ENCODE assay signal across 10 mouse cellular contexts in the genomic region with DNA sequence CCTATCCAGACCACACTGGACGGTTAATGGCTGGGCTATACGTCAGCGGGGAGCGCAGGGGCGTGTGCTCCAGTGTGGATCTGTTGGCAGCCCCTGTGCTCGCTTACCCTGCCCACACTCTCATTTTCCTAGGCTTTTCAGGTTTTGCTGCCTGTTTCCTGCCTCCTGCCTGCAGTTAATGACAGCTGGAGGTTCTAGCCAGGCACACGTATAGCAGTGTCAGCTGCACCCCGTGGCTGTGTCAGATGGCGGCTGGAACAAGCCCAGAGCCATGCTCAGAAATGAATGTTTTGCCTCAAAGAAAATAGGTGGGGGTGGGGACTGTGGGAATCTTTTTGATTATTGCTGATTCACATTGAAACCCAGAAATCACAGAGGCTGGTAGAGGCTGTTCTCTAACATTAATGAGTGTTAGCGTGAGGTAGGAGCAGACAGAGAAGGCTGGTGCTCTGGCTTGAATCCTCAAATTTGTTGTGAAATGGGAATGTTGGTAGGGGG.
DNase-seq lines count a peak whose midpoint lies in the region; ATAC-seq and TF ChIP-seq lines count a peak whose summit lies in the region.
"Had no signal": no experiment of that assay in that cellular context is flagged by ENCODE, and none has a peak within 500 bp of the region (broad histone marks: within the 10 kb centered on the region; RNA-seq: fewer than 3 reads in every experiment).

No protein-coding gene starts in this region.

- H3K4me2 ChIP-seq in forebrain, embryonic 16.5 days (ENCODE audit: low read length), result peak overlapping the region; percentile 18; the same call in 1 of the 2 replicates
- H3K4me2 ChIP-seq in limb, embryonic 14.5 days (replicated peaks; ENCODE audit: low read depth, low read length, severe bottlenecking), result peak overlapping the region; percentile 29

- ATAC-seq in forebrain, embryonic 16.5 days, result peak; percentile 91
- peak; percentile 71 for ATAC-seq in limb, embryonic 14.5 days (ENCODE audit: low FRiP score, low read depth)
- no peak for ATAC-seq in megakaryocyte progenitor cell, adult 5-6 weeks (replicated peaks; ENCODE audit: poor library complexity)

- no peaks in the 10 kb centered on the region for H3K27me3 ChIP-seq in forebrain, embryonic 16.5 days (replicated peaks; ENCODE audit: control insufficient read depth, insufficient read depth, low read length)
- no peaks in the 10 kb centered on the region for H3K27me3 ChIP-seq in limb, embryonic 14.5 days (ENCODE audit: control insufficient read depth, insufficient read depth, low read length)
- H3K27me3 ChIP-seq: CH12.LX had no signal

- H3K4me1 ChIP-seq in forebrain, embryonic 16.5 days (replicated peaks; ENCODE audit: control insufficient read depth, insufficient read depth, low read length), result peaks cover 14% of the 10 kb centered on the region
- peaks cover 24% of the 10 kb centered on the region for H3K4me1 ChIP-seq in limb, embryonic 14.5 days (ENCODE audit: control insufficient read depth, insufficient read depth, low read length)

- 15% methylated on average over 10 of the region's 10 CpGs for WGBS in forebrain, embryonic 16.5 days
- 19% methylated on average over 10 of the region's 10 CpGs for WGBS in limb, embryonic 14.5 days

- H3K4me3 ChIP-seq in forebrain, embryonic 16.5 days (replicated peaks; ENCODE audit: low read length), result no peak overlapping the region
- no peak overlapping the region for H3K4me3 ChIP-seq in limb, embryonic 14.5 days (replicated peaks; ENCODE audit: low read length)

- H3K27ac ChIP-seq in forebrain, embryonic 16.5 days (ENCODE audit: low read length), result no peak overlapping the region
- peak overlapping the region; percentile 30; the same call in 1 of the 2 replicates for H3K27ac ChIP-seq in limb, embryonic 14.5 days (replicated peaks; ENCODE audit: low read depth, low read length)

- H3K9ac ChIP-seq in forebrain, embryonic 16.5 days (replicated peaks; ENCODE audit: low read depth, low read length), result 0 out of 2 replicates have a peak overlapping the region, but pooled peaks have one; percentile 7
- H3K9ac ChIP-seq in limb, embryonic 14.5 days (ENCODE audit: low read depth, low read length, severe bottlenecking), result no peak overlapping the region

- no peaks in the 10 kb centered on the region for H3K9me3 ChIP-seq in forebrain, embryonic 16.5 days (ENCODE audit: control insufficient read depth, low read length)
- H3K9me3 ChIP-seq in limb, embryonic 14.5 days (ENCODE audit: control insufficient read depth, low read length), result no peaks in the 10 kb centered on the region

- TF ChIP-seq POLR2A in limb, embryonic 14.5 days (IDR thresholded peaks at IDR 0.05; ENCODE audit: borderline replicate concordance, extremely low read depth, insufficient read depth, insufficient read length), result no peak

- peak; percentile 55 for DNase-seq in layer of hippocampus, adult 11-12 months (ENCODE audit: low spot score)
- DNase-seq in layer of hippocampus, adult 9-10 months (ENCODE audit: low spot score), result no peak
- DNase-seq in cerebellum, adult 18-20 months, result peak; percentile 83 to 88
- peak; percentile 52 for DNase-seq in limb, embryonic 14.5 days (ENCODE audit: low spot score)
- no peak for DNase-seq in gastrocnemius, postnatal 10 days
- DNase-seq in left cerebral cortex, adult 9 months (ENCODE audit: low spot score in 2 of 2), result no peak
- DNase-seq: adrenal gland, postnatal 14 days had no signal

- no peaks in the 10 kb centered on the region for H3K36me3 ChIP-seq in forebrain, embryonic 16.5 days (ENCODE audit: control insufficient read depth, insufficient read depth)
- 0 out of 2 replicates have a peak, but pooled peaks cover 3% of the 10 kb centered on the region for H3K36me3 ChIP-seq in limb, embryonic 14.5 days (ENCODE audit: control insufficient read depth, insufficient read depth, low read length)

Comparison
In these comparisons a context has a peak if more than half of its experiments do, and no peak if none do; other contexts are left out.
1. DNase-seq: peak in layer of hippocampus, adult 11-12 months (single experiment), cerebellum, adult 18-20 months (2 of 2) and limb, embryonic 14.5 days (single experiment); none in layer of hippocampus, adult 9-10 months (single experiment), gastrocnemius, postnatal 10 days (single experiment) and left cerebral cortex, adult 9 months (0 of 2).